Mouse (Mus musculus) lung, adult 2 months (tissue): ENCODE data around the gene Flvcr1.

ENCODE experiments used
- CTCF ChIP-seq: fragments of 200-500 bp; IDR thresholded peaks from 2 replicates; pipeline ENCODE4 v1.5.1; 2011; ENCODE audit warnings: mild to moderate bottlenecking, low read length, control low read depth; ENCODE audit not compliant: insufficient read depth
- POLR2A ChIP-seq: fragments of 200-500 bp; IDR thresholded peaks from 2 replicates; pipeline ENCODE4 v1.6.1; 2011; ENCODE audit warnings: low read depth, mild to moderate bottlenecking, control low read depth, low read length, borderline replicate concordance; ENCODE audit errors: extremely low read depth

DNA sequence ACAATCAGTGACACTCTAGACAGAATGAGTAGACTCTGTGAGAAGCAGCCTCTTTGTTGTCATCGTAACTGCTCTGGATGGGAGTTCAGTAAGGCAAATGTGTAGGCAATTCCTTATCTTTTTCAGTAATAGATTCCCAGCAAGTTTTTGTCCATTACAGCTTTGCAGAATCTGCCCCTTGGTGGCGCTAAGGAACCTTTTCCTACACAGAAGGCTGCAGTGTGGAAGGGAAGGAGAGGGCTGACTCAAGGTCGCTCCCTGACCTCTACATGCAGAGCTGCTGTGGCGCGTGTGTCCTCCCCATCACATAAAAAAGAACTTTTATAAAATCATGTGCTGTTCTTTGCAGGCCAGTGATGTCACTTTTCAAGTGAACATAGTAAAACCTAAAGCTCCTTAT lies 42.4 kb upstream of the Flvcr1 start:
- TF ChIP-seq POLR2A (no peak), CTCF (no peak)
